In the genomic region with DNA sequence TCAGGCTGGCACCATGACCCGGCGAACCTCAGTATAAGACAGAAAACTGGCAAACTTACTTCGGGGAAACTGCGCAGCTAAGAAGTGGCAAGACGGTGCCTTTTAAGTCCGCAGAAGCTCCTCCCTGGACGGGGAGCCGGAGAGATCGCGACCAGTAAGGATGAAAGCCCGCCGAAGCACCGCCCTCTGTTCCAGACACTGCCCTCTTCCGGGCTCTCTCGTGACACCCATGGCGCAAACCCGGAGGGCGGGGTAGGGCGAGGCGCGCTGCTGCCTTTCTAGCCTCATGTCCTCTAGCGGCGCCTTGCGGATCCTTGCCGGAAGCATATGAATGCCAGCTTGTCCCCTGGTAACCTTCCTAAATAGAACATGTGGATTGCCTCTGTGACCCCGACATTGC, we compare ENCODE assay signal across 1 mouse cellular context.
TF ChIP-seq lines count a peak whose summit lies in the region.

A gene (minus strand): TSS at position 179 of the 400 bp plus-strand sequence.

TF ChIP-seq in MEL, 35 proteins besides CTCF, POLR2A, EP300 and RAD21 (continued from another document):
- TF ChIP-seq SMC3 (IDR thresholded peaks at IDR 0.05; ENCODE audit: low read depth, low read length) (peak; percentile 44), ELF1 (IDR thresholded peaks at IDR 0.05; ENCODE audit: low read depth, low read length) (peak; percentile 92), MXI1 (IDR thresholded peaks at IDR 0.05; ENCODE audit: low read depth, low read length) (peak; percentile 73)
